Mouse (Mus musculus): ENCODE data around the gene Shf.

DNA sequence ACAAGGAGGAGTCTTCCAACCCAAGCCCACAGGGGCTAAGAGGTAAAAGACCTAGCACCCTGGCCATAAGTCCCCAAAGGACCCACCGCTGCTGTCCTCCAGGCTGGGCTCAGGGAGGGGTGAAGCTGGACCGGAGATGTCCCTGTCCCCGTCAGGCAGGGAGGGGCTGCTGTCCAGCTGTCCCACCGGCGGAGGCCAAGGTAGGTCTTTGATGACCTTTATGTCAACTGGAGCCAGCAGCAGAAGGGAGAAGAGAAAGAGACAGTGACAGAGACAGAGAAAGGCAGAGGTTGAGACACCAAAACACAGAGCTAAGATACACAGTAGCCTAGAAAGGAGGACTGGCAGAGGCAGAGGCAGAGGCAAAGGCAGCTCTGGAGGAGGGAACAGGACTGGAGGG, 13.6 kb downstream of the Shf start:
- TF ChIP-seq CTCF (IDR thresholded peaks at IDR 0.05; ENCODE audit: low read depth, low read length) (no peak), POLR2A (IDR thresholded peaks at IDR 0.05; ENCODE audit: extremely low read depth, insufficient read depth, low read length) (no peak)
